Mouse (Mus musculus) heart, embryonic 12.5 days (tissue): Measurements from ENCODE around the gene Ints1. TPM values are rescaled to one million over a fixed set of nuclear protein-coding genes. Genes with fewer than 3 reads are reported as not detected.
"Not testable (repeated sequence)": the region's sequence is repeated elsewhere in the genome, so short reads cannot be mapped to it uniquely, and the experiment has no call there.

Source experiments
- ATAC-seq: fragments of 200-750 bp; cut with Nextera tagmentation; 2 replicates; pipeline ENCODE4 v1.8.0; 2017; ENCODE audit warnings: moderate TSS enrichment, moderate library complexity; ENCODE audit not compliant: insufficient number of reproducible peaks, low FRiP score
- H3K27ac ChIP-seq: fragments of 300-500 bp; sonication (generic); 2 replicates; pipeline ENCODE4 v1.5.1; 2016; ENCODE audit warnings: mild to moderate bottlenecking, moderate library complexity; ENCODE audit not compliant: poor library complexity, severe bottlenecking
- H3K27me3 ChIP-seq: fragments of 300-500 bp; sonication (generic); replicated peaks from 2 replicates; pipeline ENCODE4 v1.6.1; 2016; ENCODE audit warnings: mild to moderate bottlenecking, moderate library complexity
- H3K36me3 ChIP-seq: fragments of 300-500 bp; sonication (generic); 2 replicates; pipeline ENCODE4 v1.6.1; 2016; ENCODE audit warnings: mild to moderate bottlenecking, moderate library complexity
- H3K4me1 ChIP-seq: fragments of 300-500 bp; sonication (generic); replicated peaks from 2 replicates; pipeline ENCODE4 v1.6.1; 2016; ENCODE audit warnings: mild to moderate bottlenecking
- H3K4me2 ChIP-seq: fragments of 300-500 bp; sonication (generic); 2 replicates; pipeline ENCODE4 v1.6.1; 2016; ENCODE audit warnings: mild to moderate bottlenecking, moderate library complexity
- H3K4me3 ChIP-seq: fragments of 300-500 bp; sonication (generic); 2 replicates; pipeline ENCODE4 v1.5.1; 2016; ENCODE audit warnings: mild to moderate bottlenecking
- H3K9ac ChIP-seq: fragments of 300-500 bp; sonication (generic); 2 replicates; pipeline ENCODE4 v1.6.1; 2016; ENCODE audit warnings: mild to moderate bottlenecking, moderate library complexity
- H3K9me3 ChIP-seq: fragments of 300-500 bp; sonication (generic); replicated peaks from 2 replicates; pipeline ENCODE4 v1.6.1; 2016; ENCODE audit warnings: mild to moderate bottlenecking, moderate library complexity
- WGBS: fragments of 180-500 bp; shearing (Covaris S2); methylation state at CpG from one replicate; pipeline ENCODE4 v1.1.7; 2016; 5-methylcytosine and 5-hydroxymethylcytosine counted together
- polyA plus RNA-seq: library from polyadenylated mRNA; unstranded; fragments of >200 nt; fragmentation: Nextera tagmentation; extraction: Ambion mirVana; gene quantifications from 2 replicates; pipeline ENCODE4 v1.2.1, GENCODE M21; 2016

The Ints1 gene
- polyA plus RNA-seq, 1 experiment from 2014 or later, result 24.2 TPM

DNA sequence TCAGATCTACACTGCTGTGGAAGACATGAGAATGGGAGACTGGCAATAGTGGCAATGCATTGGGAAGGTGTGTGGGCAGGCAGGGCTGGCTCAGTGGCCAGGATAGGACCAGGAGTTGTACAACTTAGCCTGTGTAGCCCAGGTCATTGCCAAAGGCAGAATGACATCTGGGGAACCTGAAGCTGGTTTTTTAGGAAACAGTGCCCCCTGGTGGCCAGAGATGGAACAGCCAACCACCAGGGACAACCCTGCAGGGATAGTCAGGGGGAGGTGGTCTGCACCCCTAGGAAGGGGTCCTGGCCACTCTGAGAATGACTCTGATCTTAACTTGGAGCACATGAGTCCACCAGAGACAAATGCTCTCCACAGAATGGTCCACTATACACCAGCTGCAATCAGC is 24.9 kb downstream of the Ints1 start:
- peaks cover 56% of the 10 kb centered on the region for H3K36me3 ChIP-seq
- no peaks in the 10 kb centered on the region for H3K9me3 ChIP-seq
- peaks cover 7% of the 10 kb centered on the region for H3K27me3 ChIP-seq
- ATAC-seq, result no peak
- no peak overlapping the region for H3K4me2 ChIP-seq
- H3K4me1 ChIP-seq, result peaks cover 4% of the 10 kb centered on the region; the same call in 1 of the 2 replicates
- no peak overlapping the region for H3K27ac ChIP-seq
- no peak overlapping the region for H3K4me3 ChIP-seq
- H3K9ac ChIP-seq, result no peak overlapping the region

DNA sequence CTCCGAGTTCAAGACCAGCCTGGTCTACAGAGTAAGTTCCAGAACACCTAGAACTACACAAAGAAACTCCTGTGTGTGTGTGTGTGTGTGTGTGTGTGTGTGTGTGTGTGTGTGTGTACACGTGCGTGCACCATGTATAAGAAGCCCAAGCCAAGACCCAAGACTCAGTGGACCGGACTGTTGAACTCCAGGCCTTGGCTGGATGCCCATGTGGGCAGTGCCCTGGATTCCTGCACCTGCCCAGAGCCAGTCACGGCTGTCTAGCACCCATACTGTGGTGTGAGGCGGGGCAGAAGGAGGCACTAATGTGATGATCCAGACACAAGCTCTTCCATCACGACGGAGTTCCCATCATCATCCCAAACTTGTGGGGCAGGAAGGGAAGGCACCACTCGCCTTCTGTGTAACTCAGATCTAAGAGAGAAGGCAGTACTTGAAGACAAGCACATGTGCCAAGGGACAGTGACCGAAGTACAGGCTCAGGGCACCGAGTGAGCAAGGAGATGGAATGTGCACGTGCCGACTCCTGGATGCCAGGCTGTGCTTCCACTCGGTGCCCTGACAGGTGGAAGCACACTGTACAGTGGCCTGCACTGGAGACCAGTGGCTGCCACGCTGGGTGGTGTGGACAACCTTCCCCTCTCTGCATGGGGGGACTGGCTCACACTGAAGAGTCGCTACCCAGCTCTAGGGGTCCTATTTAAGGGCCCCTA is 25.9 kb downstream of the Ints1 start:
- H3K4me1 ChIP-seq, result peaks cover 4% of the 10 kb centered on the region; the same call in 1 of the 2 replicates
- no peak overlapping the region for H3K4me2 ChIP-seq
- ATAC-seq, result no peak
- H3K27ac ChIP-seq, result no peak overlapping the region
- no peak overlapping the region for H3K4me3 ChIP-seq
- no peaks in the 10 kb centered on the region for H3K9me3 ChIP-seq
- H3K9ac ChIP-seq, result no peak overlapping the region
- peaks cover 14% of the 10 kb centered on the region for H3K27me3 ChIP-seq
- H3K36me3 ChIP-seq, result peaks cover 46% of the 10 kb centered on the region
- 80% methylated on average over 16 of the region's 16 CpGs for WGBS

DNA sequence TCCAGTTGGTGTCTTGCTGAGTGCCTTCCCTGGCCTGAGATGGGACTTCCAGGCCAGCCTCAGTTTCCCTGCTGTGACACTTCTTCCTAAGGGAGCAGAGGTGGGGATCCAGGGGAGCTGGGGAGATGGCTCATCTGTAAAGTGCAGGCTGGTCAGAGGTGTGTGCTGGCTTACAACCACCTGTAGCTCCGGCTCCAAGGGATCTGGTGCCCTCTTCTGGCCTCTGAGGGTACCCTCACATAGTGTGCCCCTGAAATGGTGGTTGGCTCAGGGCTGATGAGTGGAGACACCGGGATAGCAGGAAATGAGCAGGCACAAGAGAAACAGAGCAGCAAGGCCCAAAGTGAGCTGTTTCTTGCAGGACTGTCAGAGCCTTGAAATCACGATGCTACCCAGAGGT is 29.7 kb downstream of the Ints1 start:
- no peak overlapping the region for H3K27ac ChIP-seq
- peaks cover 4% of the 10 kb centered on the region; the same call in 1 of the 2 replicates for H3K4me1 ChIP-seq
- ATAC-seq, result peak; percentile 76
- 6% methylated on average over 3 of the region's 3 CpGs for WGBS
- H3K4me2 ChIP-seq, result no peak overlapping the region
- H3K36me3 ChIP-seq, result peaks cover 10% of the 10 kb centered on the region
- H3K9ac ChIP-seq, result no peak overlapping the region
- H3K27me3 ChIP-seq, result peaks cover 14% of the 10 kb centered on the region
- H3K9me3 ChIP-seq, result no peaks in the 10 kb centered on the region
- H3K4me3 ChIP-seq, result no peak overlapping the region

DNA sequence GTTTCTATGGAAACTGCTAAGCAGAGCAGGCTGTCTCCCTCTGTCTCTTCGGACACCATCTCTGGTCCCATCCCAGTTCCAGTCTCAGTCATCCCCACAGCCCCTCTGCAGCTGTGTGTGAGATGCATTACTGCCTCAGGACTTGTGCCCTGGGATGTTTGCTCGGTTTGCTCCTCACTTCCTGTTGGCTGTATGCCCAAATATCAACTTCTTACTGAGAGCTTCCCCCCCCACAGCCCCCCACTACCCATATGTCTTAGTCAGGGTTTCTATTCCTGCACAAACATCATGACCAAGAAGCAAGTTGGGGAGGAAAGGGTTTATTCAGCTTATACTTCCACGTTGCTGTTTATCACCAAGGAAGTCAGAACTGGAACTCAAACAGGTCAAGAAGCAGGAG is 32.8 kb downstream of the Ints1 start:
- H3K9me3 ChIP-seq, H3K9ac ChIP-seq, H3K27me3 ChIP-seq, H3K4me2 ChIP-seq, ATAC-seq, H3K36me3 ChIP-seq, H3K4me3 ChIP-seq, H3K27ac ChIP-seq: not testable (repeated sequence)
- 44% methylated on average over 3 of the region's 3 CpGs for WGBS
- H3K4me1 ChIP-seq, result peaks cover 11% of the 10 kb centered on the region; the same call in 1 of the 2 replicates

DNA sequence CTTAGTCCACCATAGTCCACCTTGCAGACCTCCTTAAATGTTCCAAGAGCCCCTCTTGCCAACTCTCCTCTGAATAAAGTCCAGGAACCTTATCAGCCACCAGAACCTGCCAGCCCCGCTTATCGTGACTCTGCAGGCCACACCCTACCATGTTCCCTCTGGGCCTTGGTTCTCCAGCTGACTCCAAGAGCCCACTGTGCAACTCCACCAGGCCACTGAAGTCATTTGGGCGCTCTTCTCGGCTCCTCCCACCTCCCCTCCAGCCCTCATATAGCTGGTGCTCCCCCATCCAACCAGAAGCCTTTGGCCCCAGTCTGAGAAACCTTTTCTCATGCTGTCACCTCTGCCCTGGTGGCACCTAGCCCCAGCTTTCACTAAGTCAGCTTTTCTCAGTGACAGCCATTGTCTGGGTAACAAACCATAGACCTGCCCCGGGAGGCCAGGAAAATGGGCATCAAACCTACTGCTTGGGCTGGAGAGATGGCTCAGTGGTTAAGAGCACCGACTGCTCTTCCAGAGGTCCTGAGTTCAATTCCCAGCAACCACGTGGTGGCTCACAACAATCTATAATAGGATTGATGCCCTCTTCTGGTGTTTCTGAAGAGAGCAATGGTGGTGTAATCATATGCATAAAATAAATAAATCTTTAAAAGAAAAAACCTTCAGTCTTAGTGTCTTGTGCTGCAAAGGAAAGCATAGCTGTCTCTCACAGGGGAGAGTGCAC is 36.7 kb downstream of the Ints1 start:
- H3K27ac ChIP-seq, result peak overlapping the region; percentile 59; the same call in 1 of the 2 replicates
- WGBS, result 60% methylated on average over 7 of the region's 7 CpGs
- peaks cover 12% of the 10 kb centered on the region for H3K27me3 ChIP-seq
- H3K4me1 ChIP-seq, result peaks cover 30% of the 10 kb centered on the region
- H3K4me2 ChIP-seq, result no peak overlapping the region
- H3K36me3 ChIP-seq, result no peaks in the 10 kb centered on the region
- peak; percentile 65 for ATAC-seq
- H3K4me3 ChIP-seq, result no peak overlapping the region
- H3K9me3 ChIP-seq, result no peaks in the 10 kb centered on the region
- no peak overlapping the region for H3K9ac ChIP-seq

DNA sequence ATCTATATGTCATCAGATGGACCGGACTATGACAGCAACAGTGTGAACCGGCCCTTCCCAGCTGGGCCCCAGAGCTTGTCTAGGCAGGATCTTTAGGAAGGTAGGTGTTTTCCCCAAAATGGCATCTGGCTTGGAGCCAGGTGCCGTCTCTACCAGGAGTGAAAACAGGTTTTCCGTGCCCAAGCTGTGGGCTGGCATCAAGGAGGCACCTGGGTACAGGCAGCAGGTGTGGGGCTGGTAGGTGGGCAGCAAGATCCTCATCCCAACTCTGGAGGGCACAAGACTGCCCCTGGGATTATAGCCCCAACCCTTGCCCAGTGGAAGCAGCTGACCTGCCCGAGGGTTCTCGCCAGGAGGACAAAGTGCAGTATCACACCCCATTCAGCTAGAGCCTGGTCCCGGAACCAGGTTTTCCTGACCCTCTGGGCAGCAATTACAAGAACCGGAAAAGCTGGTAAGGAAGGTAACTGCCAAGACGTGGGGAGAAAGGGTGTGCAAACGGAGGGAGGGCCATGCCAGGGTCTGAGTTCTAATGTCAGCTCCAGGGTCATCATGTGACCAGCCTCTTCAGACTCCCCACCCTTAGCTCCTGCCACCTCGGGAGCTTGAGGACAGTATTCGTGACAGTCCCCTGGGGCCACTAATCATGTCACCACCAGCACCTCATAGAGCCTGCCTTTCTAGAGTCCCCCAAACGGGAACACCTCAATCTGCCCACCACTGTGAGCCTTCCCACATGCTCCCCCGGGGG is 37.5 kb downstream of the Ints1 start:
- H3K27ac ChIP-seq, result peak overlapping the region; percentile 59

DNA sequence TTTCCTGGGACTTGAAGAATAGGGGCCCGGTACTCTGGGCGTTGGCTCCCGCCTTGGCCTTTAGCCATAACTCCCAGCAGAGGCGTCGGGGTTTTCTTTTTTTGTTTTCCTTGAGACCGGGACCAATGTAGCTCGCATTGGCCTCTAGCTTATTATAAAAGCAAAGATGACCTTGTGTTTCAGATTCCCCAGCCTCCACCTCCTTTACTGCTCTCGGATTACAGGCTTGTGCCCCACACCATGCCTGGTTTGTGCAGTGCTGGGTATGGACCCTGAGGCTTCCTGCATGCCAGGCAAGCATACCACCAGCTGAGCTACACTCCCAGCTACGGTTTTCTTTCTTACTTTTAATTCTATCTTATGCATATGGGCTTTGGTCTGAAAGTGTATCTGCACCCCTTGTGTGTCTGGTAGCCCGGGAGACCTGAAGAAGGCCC is 39.0 kb downstream of the Ints1 start:
- H3K4me2 ChIP-seq, result peak overlapping the region; percentile 94
- WGBS, result 14% methylated on average over 10 of the region's 10 CpGs
- no peak; the same call in 1 of the 2 replicates for ATAC-seq
- H3K36me3 ChIP-seq, result no peaks in the 10 kb centered on the region
- no peaks in the 10 kb centered on the region for H3K9me3 ChIP-seq
- H3K27ac ChIP-seq, result peak overlapping the region; percentile 49
- H3K27me3 ChIP-seq, result peaks cover 12% of the 10 kb centered on the region
- peaks cover 48% of the 10 kb centered on the region for H3K4me1 ChIP-seq
- peak overlapping the region; percentile 55 for H3K4me3 ChIP-seq
- 0 out of 2 replicates have a peak overlapping the region, but pooled peaks have one; percentile 16 for H3K9ac ChIP-seq

More for the DNA sequence above, 37.5 kb downstream of the Ints1 start:
- Histone ChIP-seq H3K4me2 (no peak overlapping the region), H3K4me3 (no peak overlapping the region), H3K36me3 (no peaks in the 10 kb centered on the region), H3K9ac (no peak overlapping the region), H3K4me1 (peaks cover 37% of the 10 kb centered on the region), H3K27me3 (peaks cover 12% of the 10 kb centered on the region), H3K9me3 (no peaks in the 10 kb centered on the region)
- ATAC-seq, result peak; percentile 34; the same call in 1 of the 2 replicates
- 70% methylated on average over 14 of the region's 14 CpGs for WGBS

DNA sequence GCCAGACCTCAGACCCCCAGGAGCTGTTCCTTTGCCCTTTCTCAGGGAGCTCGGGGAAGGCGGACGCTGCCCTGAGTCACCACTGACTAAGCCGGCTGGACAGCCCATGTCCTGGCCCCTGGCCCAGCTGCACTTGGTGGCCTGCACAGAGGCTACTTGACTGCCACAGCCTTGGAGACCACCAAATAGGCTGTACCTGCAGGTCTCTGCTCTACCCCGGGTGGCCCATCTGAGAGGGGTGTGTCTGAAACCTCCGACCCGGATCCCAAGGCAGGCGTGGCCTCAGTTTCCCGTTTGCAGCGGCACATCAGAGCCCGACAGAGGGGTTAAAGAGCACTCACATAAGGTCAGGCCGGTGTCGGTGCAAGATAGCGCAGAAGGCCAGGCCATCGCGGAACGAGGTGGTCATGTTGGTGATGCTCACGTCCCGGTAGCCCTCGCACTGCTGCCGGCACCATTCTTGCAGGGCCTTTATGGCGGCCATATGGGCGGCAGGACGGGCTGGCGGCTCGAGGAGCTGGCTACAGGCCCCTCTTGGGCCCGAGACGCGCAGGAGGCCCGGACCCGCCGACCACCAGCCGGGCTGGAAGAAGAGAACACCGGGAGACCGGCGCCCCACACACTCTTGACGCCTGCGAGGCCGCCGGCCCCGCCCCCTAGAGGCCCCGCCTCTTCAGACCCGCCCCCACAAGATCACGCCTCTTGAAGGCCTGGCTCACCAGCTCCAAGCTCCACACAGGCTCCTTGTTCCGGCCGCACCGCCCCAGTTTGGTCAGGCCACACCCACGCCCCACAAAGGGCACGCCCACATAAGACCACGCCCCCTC is 39.6 kb downstream of the Ints1 start, which contains the start of gene Micall2:
Gene Micall2, minus strand, starts transcription at position 660 of the 827 bp plus-strand sequence.
- H3K4me2 ChIP-seq, result peak within 1 kb of the TSS; percentile 94
- H3K4me1 ChIP-seq, result peaks cover 54% of the 10 kb centered on the region
- ATAC-seq, result peak; percentile 95
- peak within 1 kb of the TSS; percentile 49 for H3K27ac ChIP-seq
- H3K4me3 ChIP-seq, result peak within 1 kb of the TSS; percentile 55
- 4% methylated on average over 50 of the region's 50 CpGs for WGBS
- peaks cover 12% of the 10 kb centered on the region for H3K27me3 ChIP-seq
- H3K9me3 ChIP-seq, result no peaks in the 10 kb centered on the region
- H3K36me3 ChIP-seq, result no peaks in the 10 kb centered on the region
- H3K9ac ChIP-seq, result peak within 1 kb of the TSS; percentile 60

DNA sequence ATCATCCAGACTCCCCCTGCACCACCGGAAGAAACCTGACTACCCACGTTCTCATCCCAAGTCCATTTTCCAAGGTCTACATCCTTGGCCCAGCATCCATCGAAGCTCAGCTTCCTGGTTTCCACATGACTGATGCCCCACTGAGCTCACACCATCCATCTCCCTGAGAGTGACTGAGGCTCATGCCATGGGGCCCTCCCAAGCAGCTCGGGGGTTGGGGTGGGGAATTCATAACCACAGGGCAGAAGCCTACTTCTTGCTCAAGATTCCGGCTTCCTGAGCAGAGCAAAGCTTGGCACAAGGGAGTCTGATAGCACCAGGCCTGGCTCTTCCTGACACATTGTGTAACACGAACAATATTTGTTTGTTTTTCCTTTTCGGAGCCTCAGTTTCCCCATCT is 40.7 kb downstream of the Ints1 start:
- peak overlapping the region; percentile 55 for H3K4me3 ChIP-seq
- H3K27me3 ChIP-seq, result peaks cover 12% of the 10 kb centered on the region
- peak overlapping the region; percentile 94 for H3K4me2 ChIP-seq
- ATAC-seq, result no peak
- no peak overlapping the region for H3K9ac ChIP-seq
- 73% methylated on average over 7 of the region's 7 CpGs for WGBS
- no peaks in the 10 kb centered on the region for H3K9me3 ChIP-seq
- peaks cover 64% of the 10 kb centered on the region for H3K4me1 ChIP-seq
- H3K27ac ChIP-seq, result no peak overlapping the region; the same call in 1 of the 2 replicates
- H3K36me3 ChIP-seq, result no peaks in the 10 kb centered on the region

DNA sequence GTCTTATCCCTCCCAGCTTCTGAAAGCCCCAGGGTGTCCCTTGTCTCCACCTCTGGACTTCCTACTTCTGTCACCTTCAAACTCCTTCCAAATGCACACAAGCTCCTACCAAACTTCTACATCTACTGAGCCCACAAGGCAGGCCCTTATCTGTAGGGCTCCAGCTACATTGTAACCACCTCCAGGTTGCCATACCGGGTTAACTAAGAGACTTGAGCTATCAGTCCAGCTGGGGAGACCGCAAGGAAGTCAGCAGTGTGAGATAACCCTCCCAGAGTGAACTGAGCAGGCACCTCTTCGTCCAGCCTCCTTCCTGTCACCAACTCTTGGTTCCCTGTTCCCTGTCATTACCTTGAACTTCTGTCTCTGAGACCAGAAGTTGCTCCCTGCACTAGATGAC is 41.5 kb downstream of the Ints1 start:
- Histone ChIP-seq H3K4me3 (no peak overlapping the region), H3K36me3 (no peaks in the 10 kb centered on the region), H3K9me3 (no peaks in the 10 kb centered on the region), H3K9ac (no peak overlapping the region), H3K27ac (no peak overlapping the region), H3K4me1 (peaks cover 64% of the 10 kb centered on the region), H3K27me3 (peaks cover 12% of the 10 kb centered on the region), H3K4me2 (peak overlapping the region; percentile 94)
- 15% methylated on average over 3 of the region's 3 CpGs for WGBS
- peak; percentile 30; the same call in 1 of the 2 replicates for ATAC-seq
